Mouse (Mus musculus) neural tube, embryonic 14.5 days (tissue): Measurements from ENCODE around the gene Ncapg2. TPM values are rescaled to one million over a fixed set of nuclear protein-coding genes. Genes with fewer than 3 reads are reported as not detected.

Experiments
- ATAC-seq: fragments of 200-750 bp; cut with Nextera tagmentation; 2 replicates; pipeline ENCODE4 v1.8.0; 2017; ENCODE audit warnings: low read depth, mild to moderate bottlenecking, moderate TSS enrichment, moderate library complexity
- H3K27ac ChIP-seq: fragments of 300-500 bp; sonication (generic); 2 replicates; pipeline ENCODE4 v1.5.1; 2014; ENCODE audit warnings: low read depth, mild to moderate bottlenecking, control low read depth, low read length, moderate library complexity, mixed read lengths
- H3K27me3 ChIP-seq: fragments of 300-500 bp; sonication (generic); 2 replicates; pipeline ENCODE4 v1.6.1; 2014; ENCODE audit warnings: low read length; ENCODE audit not compliant: control insufficient read depth, insufficient read depth
- H3K36me3 ChIP-seq: fragments of 300-500 bp; sonication (generic); 2 replicates; pipeline ENCODE4 v1.6.1; 2014; ENCODE audit warnings: low read length, mixed read lengths; ENCODE audit not compliant: control insufficient read depth, insufficient read depth
- H3K4me1 ChIP-seq: fragments of 300-500 bp; sonication (generic); 2 replicates; pipeline ENCODE4 v1.6.1; 2014; ENCODE audit warnings: low read length; ENCODE audit not compliant: control insufficient read depth, insufficient read depth
- H3K4me2 ChIP-seq: fragments of 300-500 bp; sonication (generic); 2 replicates; pipeline ENCODE4 v1.6.1; 2014; ENCODE audit warnings: mild to moderate bottlenecking, low read depth, low read length, control low read depth
- H3K4me3 ChIP-seq: fragments of 300-500 bp; sonication (generic); 2 replicates; pipeline ENCODE4 v1.5.1; 2014; ENCODE audit warnings: low read depth, low read length, control low read depth, mixed read lengths
- H3K9ac ChIP-seq: fragments of 300-500 bp; sonication (generic); replicated peaks from 2 replicates; pipeline ENCODE4 v1.6.1; 2014; ENCODE audit warnings: low read depth, mild to moderate bottlenecking, control low read depth, low read length, mixed read lengths
- H3K9me3 ChIP-seq: fragments of 300-500 bp; sonication (generic); 2 replicates; pipeline ENCODE4 v1.6.1; 2016; ENCODE audit warnings: low read length; ENCODE audit not compliant: control insufficient read depth
- WGBS: fragments of 180-500 bp; shearing (Covaris S2); extraction: QIAGEN DNeasy Blood & Tissue Kit; methylation state at CpG from one replicate; pipeline ENCODE4 v1.1.7; 2014; 5-methylcytosine and 5-hydroxymethylcytosine counted together
- polyA plus RNA-seq: library from polyadenylated mRNA; unstranded; fragments of >200 nt; fragmentation: Nextera tagmentation; extraction: Ambion mirVana; gene quantifications from 2 replicates; pipeline ENCODE4 v1.2.1, GENCODE M21; 2014

Ncapg2 gene
- polyA plus RNA-seq, 1 experiment from 2014 or later, result 5.9 TPM

GRCm38 (mm10) chr12:116425392-116425791, 20.2 kb downstream of the Ncapg2 start:
- no peak overlapping the region for H3K27ac ChIP-seq
- no peaks in the 10 kb centered on the region for H3K27me3 ChIP-seq
- no peak overlapping the region for H3K4me2 ChIP-seq
- H3K4me3 ChIP-seq, result no peak overlapping the region
- no peak overlapping the region for H3K9ac ChIP-seq
- H3K9me3 ChIP-seq, result no peaks in the 10 kb centered on the region
- WGBS, result 95% methylated on average over 2 of the region's 2 CpGs
- no peaks in the 10 kb centered on the region for H3K4me1 ChIP-seq
- no peak for ATAC-seq
- no peaks in the 10 kb centered on the region for H3K36me3 ChIP-seq

GRCm38 (mm10) chr12:116433742-116434141, 28.5 kb downstream of the Ncapg2 start:
- Histone ChIP-seq H3K4me1 (no peaks in the 10 kb centered on the region), H3K4me2 (no peak overlapping the region), H3K4me3 (no peak overlapping the region), H3K27me3 (no peaks in the 10 kb centered on the region), H3K36me3 (no peaks in the 10 kb centered on the region), H3K9ac (no peak overlapping the region), H3K27ac (no peak overlapping the region), H3K9me3 (no peaks in the 10 kb centered on the region)
- ATAC-seq, result no peak
- 90% methylated on average over 2 of the region's 2 CpGs for WGBS

GRCm38 (mm10) chr12:116435232-116435631, 30.0 kb downstream of the Ncapg2 start:
- ATAC-seq, result no peak
- 94% methylated on average over 2 of the region's 2 CpGs for WGBS
- H3K9me3 ChIP-seq, result no peaks in the 10 kb centered on the region

GRCm38 (mm10) chr12:116436125-116436524, 30.9 kb downstream of the Ncapg2 start:
- no peaks in the 10 kb centered on the region for H3K27me3 ChIP-seq
- ATAC-seq, result no peak
- no peak overlapping the region for H3K4me3 ChIP-seq
- WGBS, result 96% methylated on average over 3 of the region's 3 CpGs
- H3K9me3 ChIP-seq, result no peaks in the 10 kb centered on the region
- no peak overlapping the region for H3K9ac ChIP-seq
- no peaks in the 10 kb centered on the region for H3K4me1 ChIP-seq
- no peaks in the 10 kb centered on the region for H3K36me3 ChIP-seq
- no peak overlapping the region for H3K4me2 ChIP-seq
- no peak overlapping the region for H3K27ac ChIP-seq

More at GRCm38 (mm10) chr12:116435232-116435631, 30.0 kb downstream of the Ncapg2 start:
- no peak overlapping the region for H3K4me3 ChIP-seq
- H3K27me3 ChIP-seq, result no peaks in the 10 kb centered on the region
- no peak overlapping the region for H3K27ac ChIP-seq
- H3K4me1 ChIP-seq, result no peaks in the 10 kb centered on the region
- H3K4me2 ChIP-seq, result no peak overlapping the region
- H3K9ac ChIP-seq, result no peak overlapping the region
- H3K36me3 ChIP-seq, result no peaks in the 10 kb centered on the region

GRCm38 (mm10) chr12:116438591-116438990, 33.4 kb downstream of the Ncapg2 start:
- no peak overlapping the region for H3K9ac ChIP-seq
- no peak for ATAC-seq
- H3K4me1 ChIP-seq, result no peaks in the 10 kb centered on the region
- H3K27ac ChIP-seq, result no peak overlapping the region
- no peaks in the 10 kb centered on the region for H3K27me3 ChIP-seq
- no peaks in the 10 kb centered on the region for H3K9me3 ChIP-seq
- no peak overlapping the region for H3K4me2 ChIP-seq
- no peak overlapping the region for H3K4me3 ChIP-seq
- no peaks in the 10 kb centered on the region for H3K36me3 ChIP-seq
- 88% methylated on average over 5 of the region's 5 CpGs for WGBS

GRCm38 (mm10) chr12:116442184-116442583, 37.0 kb downstream of the Ncapg2 start:
- H3K9me3 ChIP-seq, result no peaks in the 10 kb centered on the region
- H3K36me3 ChIP-seq, result no peaks in the 10 kb centered on the region
- no peak overlapping the region for H3K9ac ChIP-seq
- H3K27ac ChIP-seq, result no peak overlapping the region
- no peak overlapping the region for H3K4me2 ChIP-seq
- no peak for ATAC-seq
- 91% methylated on average over 3 of the region's 3 CpGs for WGBS
- H3K4me1 ChIP-seq, result no peaks in the 10 kb centered on the region
- no peaks in the 10 kb centered on the region for H3K27me3 ChIP-seq
- H3K4me3 ChIP-seq, result no peak overlapping the region

- H3K4me1 ChIP-seq, result no peaks in the 10 kb centered on the region
- no peak overlapping the region for H3K9ac ChIP-seq
- no peak overlapping the region for H3K27ac ChIP-seq
- 91% methylated on average over 2 of the region's 2 CpGs for WGBS
- H3K9me3 ChIP-seq, result no peaks in the 10 kb centered on the region
- H3K36me3 ChIP-seq, result no peaks in the 10 kb centered on the region
- no peak overlapping the region for H3K4me3 ChIP-seq
- H3K4me2 ChIP-seq, result no peak overlapping the region
- no peak for ATAC-seq
- H3K27me3 ChIP-seq, result no peaks in the 10 kb centered on the region
Measured at GRCm38 (mm10) chr12:116449536-116449935, 44.3 kb downstream of the Ncapg2 start.

GRCm38 (mm10) chr12:116460379-116461065, 55.3 kb downstream of the Ncapg2 start:
- ATAC-seq, result no peak
- no peak overlapping the region for H3K4me3 ChIP-seq
- H3K4me1 ChIP-seq, result no peaks in the 10 kb centered on the region
- H3K4me2 ChIP-seq, result no peak overlapping the region
- no peaks in the 10 kb centered on the region for H3K36me3 ChIP-seq
- no peaks in the 10 kb centered on the region for H3K9me3 ChIP-seq
- no peaks in the 10 kb centered on the region for H3K27me3 ChIP-seq
- H3K27ac ChIP-seq, result no peak overlapping the region
- 95% methylated on average over 6 of the region's 6 CpGs for WGBS
- no peak overlapping the region for H3K9ac ChIP-seq

GRCm38 (mm10) chr12:116467030-116467429, 61.8 kb downstream of the Ncapg2 start:
- H3K9ac ChIP-seq, result no peak overlapping the region
- WGBS, result 90% methylated on average over 5 of the region's 5 CpGs

More at GRCm38 (mm10) chr12:116467030-116467429, 61.8 kb downstream of the Ncapg2 start:
- Histone ChIP-seq H3K4me2 (no peak overlapping the region), H3K27ac (no peak overlapping the region), H3K4me1 (no peaks in the 10 kb centered on the region), H3K36me3 (no peaks in the 10 kb centered on the region), H3K4me3 (no peak overlapping the region), H3K27me3 (no peaks in the 10 kb centered on the region), H3K9me3 (no peaks in the 10 kb centered on the region)
- no peak for ATAC-seq
